Comparison of ENCODE assay signal across 20 mouse cellular contexts in genomic region chr6:37397254-37397653, GRCm38 (mm10).
"Had no signal": no experiment of that assay in that cellular context is flagged by ENCODE, and none has a peak within 500 bp of the region (broad histone marks: within the 10 kb centered on the region; RNA-seq: fewer than 3 reads in every experiment).

No protein-coding gene starts in this region.

- H3K4me2 ChIP-seq: lung, embryonic 15.5 days; midbrain, embryonic 11.5 days; midbrain, embryonic 13.5 days; midbrain, embryonic 15.5 days; neural tube, embryonic 12.5 days; stomach, embryonic 15.5 days had no signal

- DNase-seq: lung, adult 2 months; lung, postnatal 14 days; lung, postnatal 36 days; retina, postnatal 1 day; right cerebral cortex, adult 18-20 months; right cerebral cortex, postnatal 25 days; right cerebral cortex, postnatal 4 days; thymus, adult 2 months; thymus, postnatal 25 days; thymus, postnatal 4 days had no signal

- H3K9ac ChIP-seq: lung, embryonic 15.5 days; midbrain, embryonic 13.5 days; midbrain, embryonic 15.5 days; neural tube, embryonic 12.5 days; stomach, embryonic 15.5 days had no signal

- H3K27ac ChIP-seq: lung, embryonic 15.5 days; macrophage; midbrain, embryonic 13.5 days; midbrain, embryonic 15.5 days; neural tube, embryonic 12.5 days; stomach, embryonic 15.5 days; stomach, postnatal 0 days had no signal

- H3K9me3 ChIP-seq: lung, embryonic 15.5 days; megakaryocyte, embryonic 14.5 days; midbrain, embryonic 13.5 days; midbrain, embryonic 15.5 days; neural tube, embryonic 12.5 days; stomach, embryonic 15.5 days had no signal

- H3K4me3 ChIP-seq: lung, embryonic 15.5 days; megakaryocyte, embryonic 14.5 days; midbrain, embryonic 13.5 days; midbrain, embryonic 15.5 days; neural tube, embryonic 12.5 days; stomach, embryonic 15.5 days had no signal

- H3K36me3 ChIP-seq: lung, embryonic 15.5 days; midbrain, embryonic 13.5 days; midbrain, embryonic 15.5 days; neural tube, embryonic 12.5 days; stomach, embryonic 15.5 days had no signal

- ATAC-seq: lung, postnatal 0 days; midbrain, embryonic 13.5 days; midbrain, embryonic 15.5 days had no signal

- H3K27me3 ChIP-seq: lung, embryonic 15.5 days; megakaryocyte, embryonic 14.5 days; midbrain, embryonic 13.5 days; midbrain, embryonic 15.5 days; neural tube, embryonic 12.5 days; stomach, embryonic 15.5 days had no signal
